Mouse (Mus musculus) testis, adult 2 months (tissue): ENCODE data around the gene Tfr2.

ENCODE experiments used
- CTCF ChIP-seq: fragments of 200-500 bp; IDR thresholded peaks from 2 replicates; pipeline ENCODE4 v1.5.1; 2012; ENCODE audit warnings: low read depth, mild to moderate bottlenecking, inconsistent platforms, low read length, moderate library complexity; ENCODE audit not compliant: control insufficient read depth, insufficient read depth, insufficient replicate concordance
- POLR2A ChIP-seq: fragments of 200-500 bp; IDR thresholded peaks from 2 replicates; pipeline ENCODE4 v1.6.1; 2012; ENCODE audit warnings: low read depth, mild to moderate bottlenecking, inconsistent platforms, low read length, moderate library complexity; ENCODE audit not compliant: control insufficient read depth

- TF ChIP-seq CTCF (no peak), POLR2A (peak; percentile 95)
Observed at GRCm38 (mm10) chr5:137628498-137629305, 59.1 kb downstream of the Tfr2 start, which contains the start of the genes Fbxo24, Lrch4 and Gm20605.
